Mouse (Mus musculus): ENCODE measurements at regions not wholly inside any gene's neighbourhood (a gene's known extent, or its start where the extent isn't known, plus 50 kb on each side); places are given as distances from the start of the nearest gene placed in this dataset.

DNA sequence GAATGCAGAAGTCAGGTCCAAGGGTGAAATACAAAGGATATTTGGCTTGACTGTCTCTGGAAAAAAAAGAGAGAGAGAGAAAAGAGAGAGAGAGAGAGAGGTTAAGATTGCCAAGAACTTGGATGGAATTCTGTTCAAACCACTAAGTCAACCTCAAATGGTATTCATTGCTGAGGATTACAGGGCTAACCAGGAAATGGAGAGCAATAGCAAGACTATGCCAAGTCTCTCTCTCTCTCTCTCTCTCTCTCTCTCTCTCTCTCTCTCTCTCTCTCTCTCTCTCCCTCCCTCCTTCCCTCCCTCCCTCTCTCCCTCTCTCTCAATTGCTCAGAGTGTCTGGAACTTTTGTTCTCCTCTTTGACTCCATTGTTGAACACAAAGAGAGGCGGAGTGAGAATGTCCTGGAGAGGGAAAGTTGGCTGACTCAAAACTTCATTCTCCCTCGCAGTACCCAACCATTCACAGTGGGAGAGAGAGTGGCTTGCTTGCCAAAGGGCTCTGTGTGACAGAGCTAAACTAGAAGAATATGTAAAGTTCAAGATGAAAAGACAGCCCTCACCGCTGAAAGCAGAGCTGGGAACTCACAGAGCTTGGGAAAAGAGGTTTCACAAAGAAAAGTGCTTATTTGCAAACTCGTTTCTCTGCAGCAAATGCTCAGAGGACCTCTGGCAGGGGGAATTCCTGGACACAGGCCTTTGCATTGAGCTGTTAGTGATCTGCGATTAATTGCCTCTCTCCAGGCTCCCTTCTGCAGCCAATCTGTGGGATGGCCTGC is 487.1 kb upstream of the Cdh11 start:
- DNase-seq = peak; percentile 44

DNA sequence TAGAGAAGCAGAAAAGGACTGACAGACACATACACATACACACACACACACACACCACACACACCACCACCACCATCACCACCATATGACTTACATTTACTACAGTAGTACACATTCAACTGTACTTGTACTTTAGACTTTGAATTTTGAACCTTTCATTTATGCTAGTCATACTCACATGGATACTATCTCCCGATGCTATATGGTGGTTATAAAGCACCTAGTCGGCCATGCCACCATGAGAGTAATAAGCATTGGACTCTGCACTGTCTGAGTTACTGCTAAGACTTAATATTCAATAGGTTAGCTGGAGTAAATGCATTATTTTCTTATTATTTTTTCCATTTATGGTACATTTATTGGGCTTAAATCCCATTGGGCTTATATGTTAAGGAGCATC is 488.0 kb upstream of the Cdh11 start:
- no peak for DNase-seq

DNA sequence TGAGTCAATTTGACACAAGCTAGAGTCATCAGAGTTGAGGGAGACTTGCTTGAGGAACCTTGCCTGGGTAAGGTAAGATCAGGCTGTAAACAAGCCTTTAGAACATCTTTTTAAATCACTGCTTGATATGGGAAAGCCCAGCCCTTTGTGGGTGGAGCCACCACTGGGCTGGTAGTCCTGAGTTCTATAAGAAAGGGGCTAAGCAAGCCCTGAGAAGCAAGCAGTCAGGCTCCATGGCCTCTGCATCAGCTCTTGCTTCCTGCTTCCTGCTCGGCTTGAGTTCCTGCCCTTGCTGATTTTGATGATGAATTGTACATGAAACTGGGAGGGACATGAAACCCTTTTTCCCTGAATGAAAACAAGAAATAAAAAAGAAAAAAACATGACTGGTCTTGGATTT is 496.4 kb upstream of the Cdh11 start:
- DNase-seq = no peak

DNA sequence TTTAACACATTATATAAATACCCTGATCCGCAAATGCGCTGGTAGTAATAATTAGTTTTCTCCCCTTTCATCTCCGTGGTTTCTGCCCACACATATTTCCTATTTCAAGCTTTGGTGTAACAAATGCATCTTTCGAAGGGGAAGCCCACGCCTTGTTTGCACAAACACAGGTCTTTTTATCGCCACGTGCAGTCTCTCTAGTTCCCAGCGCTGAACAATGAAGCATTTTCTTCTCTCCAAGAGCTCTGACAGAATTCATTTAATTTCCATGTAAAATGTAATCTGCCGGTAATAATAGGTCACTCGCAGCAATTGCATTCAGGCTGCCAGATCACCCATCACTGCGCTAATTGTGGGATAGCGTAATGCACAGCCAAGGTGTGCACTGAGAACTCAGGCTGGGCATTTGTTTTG is 503.1 kb upstream of the Cdh11 start:
- peak; percentile 77 for DNase-seq

DNA sequence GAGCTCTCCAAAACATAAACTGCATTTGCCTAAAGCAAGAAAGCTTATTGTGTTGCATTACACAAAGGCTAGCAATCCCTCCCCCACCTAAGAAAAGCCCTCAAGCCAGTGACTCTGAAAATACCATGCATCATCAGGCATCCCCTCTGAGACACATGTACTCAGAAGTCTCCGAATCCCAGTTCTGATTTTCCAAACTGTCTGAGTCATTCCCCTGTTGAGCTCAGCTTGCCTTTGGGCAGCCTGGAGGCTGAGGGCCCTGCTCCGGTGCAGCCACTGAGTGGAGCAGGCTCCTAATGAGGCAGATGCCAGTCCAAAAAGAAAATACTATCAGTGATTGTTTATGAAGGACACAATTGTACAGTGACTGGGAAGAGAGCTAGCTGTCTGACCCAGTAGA is 507.5 kb upstream of the Cdh11 start:
- DNase-seq = peak; percentile 28

DNA sequence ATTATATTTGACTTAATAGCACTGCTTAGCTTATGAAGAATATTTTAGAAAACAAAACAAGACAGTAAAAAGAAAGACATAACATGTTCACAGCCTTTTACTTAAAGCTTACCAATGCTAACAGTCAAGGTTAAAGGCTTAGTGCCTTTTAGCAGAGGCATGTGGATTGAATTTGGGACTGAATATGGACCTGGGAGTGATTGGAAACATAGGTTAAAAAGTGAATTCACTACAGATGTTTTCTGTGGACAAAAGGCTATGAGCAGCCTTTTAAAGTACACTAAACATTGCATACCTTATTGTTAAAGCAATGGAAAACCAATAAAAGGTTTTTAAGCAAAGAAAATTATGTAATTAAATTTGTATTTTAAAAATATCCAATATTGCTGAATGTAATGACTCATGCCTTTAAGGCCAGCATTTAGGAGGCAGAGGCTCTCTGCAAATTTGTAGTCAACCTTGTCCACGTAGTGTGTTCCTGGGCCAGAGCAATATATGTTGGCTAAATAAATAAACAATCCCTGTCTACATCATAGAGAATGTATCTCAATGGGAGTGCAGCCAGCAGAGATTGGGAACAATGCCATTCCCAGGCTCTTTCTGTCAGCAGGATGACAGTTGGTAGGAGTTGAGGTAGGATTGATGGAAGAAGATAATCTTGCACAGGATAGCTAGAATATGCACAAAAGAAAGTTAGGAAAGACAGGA is 521.2 kb upstream of the Cdh11 start:
- no peak for DNase-seq

DNA sequence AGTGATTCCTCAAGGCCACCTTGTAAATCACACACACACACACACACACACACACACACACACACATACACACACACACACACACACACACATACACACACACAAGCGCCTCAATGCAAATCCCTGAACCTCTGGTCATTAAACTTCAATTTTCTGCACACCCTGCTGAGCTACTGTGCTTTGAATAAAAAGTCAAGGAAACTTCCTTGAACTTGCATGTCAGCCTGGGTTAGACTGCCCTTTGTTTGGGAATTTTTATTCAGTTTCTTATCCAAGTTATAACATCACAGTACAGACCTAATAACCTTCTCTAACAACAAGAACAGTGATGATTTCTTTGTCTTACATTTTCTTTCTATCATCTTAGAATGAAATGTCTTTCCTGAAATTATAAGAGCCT is 528.1 kb upstream of the Cdh11 start:
- DNase-seq = peak; percentile 21

DNA sequence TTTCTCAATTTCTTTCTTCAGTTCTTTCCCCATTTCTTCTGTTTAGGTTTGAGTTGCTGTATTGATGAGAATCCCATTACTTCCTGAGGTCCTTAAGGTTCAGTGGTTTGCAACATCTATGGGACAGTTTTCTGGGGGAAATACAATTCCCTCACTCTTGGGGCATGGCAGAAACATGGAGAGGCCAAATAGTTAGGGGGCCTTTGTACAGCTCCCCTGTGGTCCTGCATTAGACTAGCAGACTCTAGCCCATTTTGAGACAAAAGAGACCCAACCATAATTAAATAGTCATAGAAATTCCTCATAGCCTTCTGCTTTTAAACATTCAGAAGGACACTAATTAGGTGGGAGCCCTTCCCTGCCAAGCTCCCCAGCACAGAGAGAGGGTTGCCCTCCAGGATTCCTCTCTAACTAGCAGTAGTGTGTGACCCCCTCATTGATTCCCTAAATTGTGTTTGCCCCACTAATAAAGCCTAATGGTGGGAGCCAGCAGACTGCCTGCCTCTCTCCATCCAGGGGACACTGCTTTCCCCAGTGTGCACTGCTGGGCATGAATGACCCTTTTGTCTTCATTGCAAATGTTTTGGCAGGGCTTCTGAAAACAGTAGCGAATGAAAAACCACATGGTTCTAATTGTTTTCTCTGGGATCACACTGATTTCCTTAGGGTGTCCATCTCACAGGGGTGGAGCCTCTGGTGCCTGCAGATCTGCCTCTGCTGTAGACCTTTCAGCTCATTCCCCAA is 529.0 kb upstream of the Cdh11 start:
- peak; percentile 97 for DNase-seq

DNA sequence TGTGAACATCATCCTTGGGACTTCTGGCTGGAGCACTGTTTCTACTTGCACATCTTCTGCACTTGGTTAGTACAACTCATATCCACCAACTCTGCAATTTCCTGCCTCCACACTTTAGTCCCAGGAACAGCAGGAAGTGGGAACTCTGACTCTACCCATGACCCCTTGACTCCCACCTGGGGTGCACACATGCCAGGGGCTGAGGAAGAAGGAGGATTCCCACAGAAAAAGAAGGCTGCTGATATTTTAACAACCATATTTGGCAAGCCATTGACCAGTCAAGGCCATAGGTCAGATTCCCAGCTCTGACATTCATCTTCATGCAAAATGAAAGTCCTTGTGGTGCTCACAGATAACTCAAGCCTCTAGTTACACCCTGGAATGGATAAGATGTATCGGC is 530.3 kb upstream of the Cdh11 start:
- no peak for DNase-seq

DNA sequence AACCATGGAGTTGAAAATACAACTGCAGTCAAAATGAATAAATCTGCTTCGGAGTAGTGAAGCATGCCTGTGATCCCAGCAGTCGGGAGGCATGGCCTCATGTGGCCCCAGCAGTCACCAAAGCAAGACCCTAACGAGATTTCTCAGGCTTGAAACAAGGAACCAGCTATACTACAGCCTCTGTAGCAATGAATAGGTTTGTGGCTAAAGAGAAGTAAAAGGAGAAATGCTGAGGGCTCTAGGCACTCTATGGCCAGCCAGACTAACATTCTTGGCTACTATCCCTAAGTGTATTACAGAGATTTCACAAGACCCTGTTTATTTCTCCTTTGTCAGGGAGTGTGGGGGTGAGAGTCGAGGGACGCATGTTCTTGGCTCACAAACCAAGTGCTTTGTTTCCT is 531.2 kb upstream of the Cdh11 start:
- DNase-seq = peak; percentile 71

DNA sequence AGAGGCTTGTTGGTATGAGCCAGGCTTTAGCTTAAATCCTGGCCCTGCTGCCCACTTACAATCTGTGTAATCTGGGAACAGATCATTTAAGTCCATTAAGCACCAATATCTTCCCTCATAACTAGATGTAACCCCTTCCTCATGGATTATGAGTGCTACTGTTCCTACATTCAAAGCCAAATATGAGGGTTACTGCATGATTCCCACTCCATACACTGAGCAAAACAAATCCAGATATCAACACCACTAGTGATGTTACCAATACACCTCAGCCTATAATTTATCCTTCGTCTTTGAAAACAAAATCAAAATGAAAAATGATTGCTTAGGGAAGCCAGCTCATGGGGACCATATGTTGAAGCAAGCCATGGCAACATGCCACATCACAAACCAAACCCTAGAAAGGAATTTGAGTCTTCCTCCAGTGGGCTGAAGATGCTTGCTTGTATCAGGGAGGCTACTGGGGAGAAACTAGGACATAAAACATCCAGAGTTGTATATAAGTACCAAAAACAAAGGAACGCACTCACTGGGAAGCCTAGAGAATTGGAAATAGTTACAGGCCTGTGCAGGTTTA is 531.8 kb upstream of the Cdh11 start:
- DNase-seq = no peak

DNA sequence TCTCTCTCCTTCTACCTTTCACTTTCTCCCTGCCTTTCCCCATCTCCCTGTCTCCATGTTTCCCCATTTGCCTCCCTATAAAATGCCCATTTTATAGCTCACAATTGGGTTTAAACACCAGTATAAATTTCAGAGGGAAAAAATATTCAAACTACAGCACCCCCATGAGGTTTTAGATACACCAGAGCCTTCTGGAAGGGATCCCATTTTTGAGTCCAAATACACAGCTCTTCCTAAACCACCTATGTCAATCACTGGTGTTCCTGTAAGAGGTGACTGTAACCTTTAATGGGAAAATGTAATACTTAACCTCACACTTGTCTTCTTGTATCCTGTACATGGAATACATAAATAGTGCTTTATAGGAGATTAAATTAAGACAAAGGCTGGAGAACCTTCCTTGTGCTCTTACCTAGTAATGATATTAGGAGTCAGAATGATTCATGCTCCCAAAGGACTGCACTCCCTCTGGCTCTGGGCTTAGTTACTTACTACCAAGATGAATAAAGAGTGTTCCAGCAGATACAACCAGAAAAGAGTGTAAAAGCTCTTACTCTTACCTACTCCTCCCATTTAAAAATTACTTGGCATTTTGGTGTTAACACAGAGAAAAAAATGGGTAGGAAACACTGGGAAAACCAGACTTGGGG is 538.7 kb upstream of the Cdh11 start:
- DNase-seq = no peak

DNA sequence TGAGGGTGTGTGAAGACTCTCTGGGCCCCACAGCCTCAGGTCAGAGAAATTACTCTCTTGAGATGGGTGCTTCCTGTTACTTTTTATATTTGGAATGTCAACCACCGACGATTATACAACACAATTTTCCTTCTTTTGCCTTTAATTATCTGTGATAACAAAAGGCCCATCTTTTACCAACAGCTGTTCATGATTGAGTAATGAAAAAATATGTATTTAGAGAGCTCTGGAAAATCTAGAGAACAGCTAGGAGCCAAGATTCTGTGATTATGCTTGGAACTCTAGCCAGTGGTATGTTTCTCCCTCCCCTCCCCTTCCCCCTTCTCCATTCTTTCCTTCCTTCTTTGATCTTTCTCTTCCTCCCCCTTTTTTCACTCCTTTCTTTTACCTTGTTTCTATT is 546.0 kb upstream of the Cdh11 start:
- no peak for DNase-seq

DNA sequence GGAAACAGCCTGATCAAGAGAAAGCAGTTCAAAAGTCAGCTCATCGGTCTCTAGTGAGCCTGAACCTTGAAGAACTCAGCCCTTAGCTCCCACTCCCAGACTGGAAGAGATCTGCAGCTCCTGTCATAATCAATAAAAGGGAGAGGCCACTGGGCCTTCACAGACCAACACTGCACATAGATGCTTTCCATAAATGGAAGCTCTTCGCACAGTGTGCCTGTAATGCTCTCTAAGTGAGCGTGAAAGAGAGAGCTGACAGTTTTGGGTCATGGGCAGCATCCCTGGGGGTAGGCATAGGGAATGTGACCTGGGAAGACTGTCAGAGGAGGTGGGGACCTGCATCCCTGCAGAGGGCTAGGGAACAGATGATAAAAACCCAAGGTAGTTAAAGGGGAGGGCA is 551.9 kb upstream of the Cdh11 start:
- peak; percentile 86 for DNase-seq

DNA sequence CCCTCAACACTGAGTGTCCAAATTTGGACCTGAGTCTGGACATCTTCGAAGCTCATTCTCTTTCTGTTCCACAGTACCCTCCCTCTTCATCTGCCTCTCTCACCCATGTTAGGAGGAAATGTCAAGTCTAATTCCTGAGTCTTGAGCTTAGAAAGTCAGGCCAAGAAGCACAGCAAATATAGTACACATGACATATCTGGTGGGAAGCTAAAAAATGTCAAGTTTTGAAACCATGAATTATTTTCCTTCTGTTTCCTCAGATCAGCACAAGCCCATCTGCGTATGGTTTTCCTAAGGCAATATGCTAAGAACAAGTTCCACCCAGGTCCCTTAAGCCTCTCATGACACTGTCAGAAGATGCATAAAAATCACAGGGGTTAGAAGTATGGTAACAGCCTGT is 553.6 kb upstream of the Cdh11 start:
- no peak for DNase-seq

DNA sequence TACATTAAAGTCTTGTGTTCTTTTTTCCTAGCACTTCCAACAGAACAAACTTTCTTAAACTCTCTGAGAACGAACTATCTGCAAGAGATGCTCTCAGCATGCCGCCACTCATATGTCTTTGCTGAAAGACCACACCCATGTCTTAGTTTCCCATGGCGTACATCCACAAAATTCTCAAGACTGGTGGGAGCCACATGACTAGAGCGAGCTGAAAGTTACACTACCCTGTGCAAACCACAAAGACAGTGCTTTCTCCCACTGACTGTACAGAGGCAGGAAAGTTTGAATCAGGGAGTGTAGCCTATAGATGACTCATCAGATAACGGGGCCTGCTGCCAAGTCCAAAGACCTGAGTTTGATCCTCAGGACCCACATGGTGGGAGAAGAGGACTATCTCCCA is 554.5 kb upstream of the Cdh11 start:
- no peak for DNase-seq

DNA sequence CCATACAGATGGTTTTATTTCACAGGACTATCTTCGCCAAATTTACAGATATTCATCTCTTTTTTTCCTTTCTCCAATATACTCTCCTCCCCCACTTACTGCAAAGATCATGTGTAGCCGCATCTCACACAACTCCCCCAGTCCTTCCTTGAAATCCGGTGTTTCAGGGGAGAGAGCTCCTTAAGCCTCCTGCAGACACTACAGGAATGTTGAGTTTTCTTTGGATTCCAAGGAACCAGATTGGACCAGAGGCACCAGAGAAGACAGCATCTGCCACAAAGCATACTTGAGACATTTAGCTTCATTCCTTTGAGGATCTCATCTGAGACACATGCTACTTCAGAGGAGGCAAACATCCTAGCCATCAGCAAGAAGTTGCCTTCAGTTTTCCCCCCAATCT is 558.4 kb upstream of the Cdh11 start:
- no peak for DNase-seq

DNA sequence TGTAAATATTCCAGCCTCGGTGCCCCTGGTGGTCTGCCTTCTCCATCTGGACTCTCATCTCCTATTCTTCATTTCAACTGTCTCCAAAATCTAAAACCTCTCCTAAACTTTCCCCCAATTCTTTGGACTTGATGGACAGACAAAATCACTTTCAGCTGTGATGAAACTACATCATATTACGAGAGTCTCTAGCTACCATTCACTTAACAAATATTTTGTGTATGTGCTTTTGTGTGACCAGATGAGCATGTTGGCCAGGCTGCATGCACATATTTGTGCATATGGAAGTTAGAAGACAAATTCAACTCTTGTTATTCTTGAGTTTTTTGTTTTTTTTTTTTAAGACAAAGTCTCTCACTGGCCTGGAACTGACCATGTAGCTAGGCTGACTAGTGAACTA is 559.4 kb upstream of the Cdh11 start:
- no peak for DNase-seq

DNA sequence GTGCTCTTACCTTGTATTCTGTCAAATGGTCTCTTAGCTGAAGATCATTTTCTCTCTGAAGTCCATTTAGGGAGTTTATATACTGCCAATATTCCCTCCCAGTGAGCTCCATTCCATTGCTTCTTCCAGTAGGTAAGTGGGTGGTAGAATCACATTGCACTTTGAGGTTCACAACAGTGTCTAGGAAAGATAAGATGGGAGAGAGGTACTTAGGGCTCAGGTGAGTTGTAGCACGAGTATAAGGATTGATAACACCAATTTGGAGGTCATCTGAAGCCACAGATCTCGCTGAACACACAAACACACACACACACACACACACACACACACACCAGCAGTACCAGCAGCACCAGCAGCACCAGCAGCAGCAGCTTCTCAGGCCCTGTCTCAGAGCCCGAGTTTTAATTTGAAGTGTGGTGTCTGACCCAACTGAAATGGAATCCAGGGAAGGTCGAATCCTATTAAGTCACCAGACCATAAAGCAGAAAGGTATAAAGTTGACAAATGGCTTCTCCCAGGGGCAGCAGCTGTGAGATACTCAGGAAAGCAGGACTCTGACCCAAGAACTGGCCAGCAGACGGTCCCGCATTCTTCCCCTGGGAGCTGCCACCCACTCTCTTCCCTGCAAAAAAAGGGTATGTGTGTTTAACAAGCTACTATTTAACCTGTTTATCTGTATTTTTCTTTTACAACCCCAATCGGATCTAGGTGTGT is 561.9 kb upstream of the Cdh11 start:
- peak; percentile 24 for DNase-seq

DNA sequence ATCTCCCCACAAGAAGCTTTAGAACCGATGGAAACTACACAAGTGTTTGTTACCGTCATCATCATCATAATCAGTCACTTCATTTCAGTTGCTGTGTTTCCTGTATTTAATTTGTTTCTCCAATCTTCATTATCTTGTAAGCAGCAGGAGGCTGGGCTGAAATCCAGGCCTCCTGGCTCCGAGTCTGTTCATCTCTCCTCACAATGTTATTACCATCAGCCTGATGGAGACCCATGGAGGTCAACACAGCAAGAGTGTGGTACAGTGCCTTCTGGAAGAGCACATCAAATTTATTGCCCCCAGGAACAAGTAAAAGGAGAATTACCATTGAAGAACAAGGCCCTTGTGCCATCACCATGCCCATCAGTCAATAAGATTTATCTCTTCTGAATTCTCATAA is 576.3 kb upstream of the Cdh11 start:
- no peak for DNase-seq

DNA sequence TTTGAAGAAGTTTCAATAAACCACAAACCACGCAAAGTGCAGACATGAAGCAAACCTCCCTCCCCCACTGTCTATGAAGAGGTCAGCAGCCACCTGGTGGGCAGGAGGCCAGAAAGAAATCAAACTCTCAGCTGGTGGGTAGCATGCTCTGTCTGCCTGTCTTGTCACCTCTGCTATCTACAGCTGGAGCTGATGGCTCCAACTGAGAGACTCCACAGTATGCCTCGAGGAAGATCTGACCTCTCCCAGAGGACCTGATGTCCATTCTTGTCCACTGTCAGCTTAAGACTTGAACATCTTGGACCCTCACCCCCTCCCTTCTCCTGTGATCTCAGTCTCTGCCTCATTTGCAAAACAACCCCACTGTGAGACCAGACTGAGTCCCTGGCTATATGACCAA is 585.0 kb upstream of the Cdh11 start:
- DNase-seq = peak; percentile 34

DNA sequence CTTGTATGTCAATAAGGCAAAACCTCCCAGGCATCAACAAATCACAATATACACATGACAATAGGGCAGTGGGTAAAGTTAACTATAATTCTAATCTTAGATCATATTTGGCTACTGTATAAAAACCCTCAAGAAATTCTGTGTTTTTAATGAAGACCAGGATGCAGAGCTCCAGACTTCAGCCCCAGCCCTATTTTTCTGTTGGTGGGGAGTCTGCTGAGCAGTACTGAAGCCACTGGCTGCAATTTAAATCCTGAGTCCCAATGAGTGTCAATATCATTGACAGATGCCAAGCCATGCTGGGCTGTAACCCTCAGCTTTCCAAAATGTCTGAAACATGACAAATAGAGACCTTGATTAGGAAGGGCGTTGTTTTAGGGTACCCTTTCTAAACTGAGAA is 587.6 kb upstream of the Cdh11 start:
- DNase-seq = peak; percentile 18

All from retina, postnatal 1 day (tissue).